Mouse (Mus musculus) brain, embryonic 14.5 days (tissue): Measurements from ENCODE around the gene Tomm40l. TPM values are rescaled to one million over a fixed set of nuclear protein-coding genes. Genes with fewer than 3 reads are reported as not detected.
"Not testable (repeated sequence)": the region's sequence is repeated elsewhere in the genome, so short reads cannot be mapped to it uniquely, and the experiment has no call there.

Experiments
- DNase-seq: peaks from one replicate; pipeline ENCODE4 v3.0.0-alpha.2; 2011; ENCODE audit warnings: low read depth
- CTCF ChIP-seq: fragments of 200-500 bp; IDR thresholded peaks from 2 replicates; pipeline ENCODE4 v1.5.1; 2012; ENCODE audit warnings: inconsistent platforms, mild to moderate bottlenecking, moderate library complexity, borderline replicate concordance; ENCODE audit not compliant: insufficient read depth, insufficient read length; ENCODE audit errors: extremely low read depth
- POLR2A ChIP-seq: fragments of 200-500 bp; IDR thresholded peaks from 2 replicates; pipeline ENCODE4 v1.6.1; 2012; ENCODE audit warnings: mild to moderate bottlenecking, inconsistent platforms, borderline replicate concordance; ENCODE audit not compliant: poor library complexity, insufficient read depth, insufficient read length, severe bottlenecking; ENCODE audit errors: extremely low read depth
- polyA plus RNA-seq: library from polyadenylated mRNA; depleted of rRNA; stranded (reverse); fragments of >200 nt; gene quantifications from 2 replicates; pipeline ENCODE4 v1.2.3, GENCODE M21; 2012

Tomm40l gene
- polyA plus RNA-seq, 1 experiment, result 38.1 TPM

DNA sequence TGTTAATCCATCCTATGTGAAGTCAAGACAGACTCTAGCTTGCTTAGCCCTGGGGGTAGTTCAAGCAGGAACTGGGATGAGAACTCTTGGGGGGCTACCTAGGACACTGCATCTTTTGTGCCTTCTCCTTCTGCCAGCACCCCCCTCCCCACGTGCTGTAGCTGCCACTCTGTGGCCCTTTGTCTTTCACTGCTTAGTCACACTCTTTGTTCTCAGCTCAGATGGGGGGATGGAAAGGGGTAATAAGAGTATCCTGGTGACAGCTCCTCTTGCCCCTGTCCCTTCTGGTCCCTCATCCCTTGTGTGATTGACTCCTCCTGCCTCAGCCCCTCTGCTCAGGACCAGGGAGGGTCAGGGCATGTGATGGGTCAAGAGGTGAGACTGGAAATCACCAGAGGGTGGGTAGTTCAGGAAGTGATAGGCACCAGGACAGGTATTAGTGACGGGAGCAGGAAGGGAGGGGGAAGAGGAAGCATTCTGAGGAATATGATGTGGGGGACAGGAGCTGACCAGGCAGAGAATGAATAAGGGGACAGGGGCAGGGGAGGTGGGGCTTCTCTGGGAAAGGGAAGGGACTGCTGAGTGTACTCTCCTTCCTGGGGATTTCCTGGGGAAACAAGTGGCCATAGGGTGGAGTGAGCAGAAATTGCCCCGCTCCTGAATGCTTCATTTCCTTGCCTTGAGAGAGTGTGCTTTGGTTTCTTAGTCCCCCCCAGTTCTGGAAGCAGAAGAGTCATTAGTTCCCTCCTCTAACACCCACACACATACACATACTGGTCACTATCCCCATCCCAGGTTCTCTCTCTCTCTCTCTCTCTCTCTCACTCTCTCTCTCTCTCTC is 26.3 kb upstream of the Tomm40l start:
- DNase-seq, result peak; percentile 31
- TF ChIP-seq POLR2A, result no peak
- no peak for TF ChIP-seq CTCF

DNA sequence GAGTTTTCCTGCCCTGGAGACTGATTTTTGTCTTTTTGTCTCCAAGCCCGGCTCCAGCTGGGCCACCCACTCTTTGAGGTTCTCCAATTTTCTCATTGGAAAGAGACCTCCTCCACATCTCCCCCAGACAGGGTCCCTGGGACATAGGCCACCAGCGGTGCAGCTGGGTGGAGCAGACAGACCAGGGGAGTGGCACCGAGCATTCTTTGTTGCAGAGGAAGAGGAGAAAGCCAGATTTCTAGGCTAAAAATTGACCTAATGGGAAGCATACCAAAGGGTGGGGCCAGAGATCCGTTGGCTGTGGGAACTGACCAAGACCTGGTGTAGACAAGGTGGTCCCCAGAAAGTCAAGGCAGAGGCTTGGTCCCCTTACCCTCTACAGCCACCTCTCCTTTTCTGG is 25.6 kb upstream of the Tomm40l start:
- DNase-seq, result no peak

DNA sequence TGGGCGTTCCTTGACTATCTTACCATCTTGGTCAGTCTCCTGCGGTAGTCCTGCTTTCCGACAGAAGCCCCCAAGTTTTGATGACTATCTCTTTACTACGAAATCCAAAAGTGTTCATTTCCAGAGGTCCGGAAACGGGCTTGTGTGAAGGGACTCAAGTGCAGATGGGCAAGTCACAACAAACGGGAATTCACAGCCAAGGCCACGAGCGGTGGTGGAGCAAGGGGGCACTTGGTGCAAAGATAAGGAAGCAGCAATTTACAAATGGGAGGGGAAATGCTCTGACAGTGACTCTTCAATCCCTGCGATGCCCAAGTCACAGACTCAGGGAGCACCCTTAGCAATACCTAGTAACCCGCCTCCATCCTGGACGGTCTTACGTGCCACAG is 25.1 kb upstream of the Tomm40l start:
- no peak for TF ChIP-seq CTCF
- TF ChIP-seq POLR2A, result no peak
- DNase-seq, result no peak

More for the DNA sequence above, 25.6 kb upstream of the Tomm40l start:
- TF ChIP-seq CTCF (no peak), POLR2A (no peak)

DNA sequence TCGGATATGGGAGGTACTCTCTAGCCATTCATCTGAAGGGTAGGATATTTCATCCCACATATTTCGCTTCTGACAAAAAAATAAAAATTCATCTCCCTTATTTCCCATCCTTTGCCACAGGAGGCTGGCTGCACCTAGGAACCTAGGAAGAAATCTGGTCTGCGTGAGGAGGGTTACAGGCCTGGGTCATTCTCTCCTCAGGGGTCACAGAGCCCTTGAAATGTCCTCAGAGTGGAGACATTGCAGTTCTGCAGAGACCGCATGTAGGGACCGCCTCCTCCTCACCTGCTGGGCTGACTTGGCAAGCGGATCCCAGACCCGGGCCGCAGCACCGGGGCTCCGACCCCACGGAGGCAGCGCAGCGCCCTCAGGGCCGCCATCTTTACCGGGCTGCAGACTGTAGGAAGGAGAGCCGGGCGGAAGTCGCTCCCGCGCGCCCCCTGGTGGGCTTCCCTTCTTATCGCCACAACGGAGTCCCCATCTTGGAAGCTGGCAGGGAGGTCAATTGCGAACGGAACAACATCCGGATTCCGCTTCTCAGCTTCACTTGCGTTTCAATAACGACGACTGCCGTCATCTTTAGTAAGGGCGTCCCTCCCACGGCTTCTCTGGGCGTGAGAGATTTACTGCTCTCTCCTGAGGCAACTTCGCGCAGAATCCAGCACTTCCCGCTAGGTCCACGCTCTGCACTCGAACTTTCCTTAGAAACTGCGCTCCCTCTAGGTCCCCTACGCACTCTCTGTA is 24.6 kb upstream of the Tomm40l start:
- peak; percentile 100 for DNase-seq
- peak; percentile 87 for TF ChIP-seq POLR2A
- peak; percentile 92 for TF ChIP-seq CTCF

DNA sequence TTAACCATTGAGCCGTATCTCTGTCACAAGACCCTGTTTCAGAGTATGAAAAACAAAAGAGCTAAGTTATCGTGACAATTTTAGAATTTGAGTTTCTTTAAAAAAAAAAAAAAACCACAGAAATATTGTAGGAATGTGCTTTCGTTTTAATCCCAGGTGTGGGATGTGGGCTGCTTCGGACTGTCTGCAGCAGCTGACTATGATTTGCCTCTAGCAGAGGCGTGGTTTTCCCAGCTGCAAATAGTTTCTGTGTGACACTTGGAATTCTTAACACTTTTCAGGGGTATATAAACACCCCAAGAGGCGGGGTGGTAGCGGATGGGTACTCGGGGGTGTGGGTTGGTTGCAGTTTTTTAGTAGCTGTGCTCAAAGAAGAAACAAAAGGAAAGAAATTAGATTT is 23.0 kb upstream of the Tomm40l start:
- DNase-seq, result no peak
- TF ChIP-seq CTCF, result no peak

DNA sequence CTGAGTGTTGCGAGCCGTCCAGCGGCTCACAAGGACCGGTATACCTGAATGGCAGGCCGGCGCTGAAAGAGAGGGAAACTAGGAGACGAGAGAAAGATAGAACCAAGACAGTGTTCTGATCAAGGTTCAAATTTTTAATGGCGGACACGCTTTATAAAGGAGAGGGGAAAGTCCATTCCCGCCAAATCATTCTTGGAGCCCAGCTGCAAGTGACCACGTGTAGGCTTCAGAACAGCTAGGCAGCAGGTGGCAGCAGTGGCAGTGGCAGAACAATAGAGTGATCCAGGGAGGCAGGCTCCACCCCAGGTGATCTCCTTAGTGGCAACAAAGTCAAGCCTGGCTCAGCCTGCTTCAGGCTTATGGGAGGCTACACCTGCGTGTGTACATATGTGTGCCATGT is 19.6 kb upstream of the Tomm40l start:
- DNase-seq, result not testable (repeated sequence)

DNA sequence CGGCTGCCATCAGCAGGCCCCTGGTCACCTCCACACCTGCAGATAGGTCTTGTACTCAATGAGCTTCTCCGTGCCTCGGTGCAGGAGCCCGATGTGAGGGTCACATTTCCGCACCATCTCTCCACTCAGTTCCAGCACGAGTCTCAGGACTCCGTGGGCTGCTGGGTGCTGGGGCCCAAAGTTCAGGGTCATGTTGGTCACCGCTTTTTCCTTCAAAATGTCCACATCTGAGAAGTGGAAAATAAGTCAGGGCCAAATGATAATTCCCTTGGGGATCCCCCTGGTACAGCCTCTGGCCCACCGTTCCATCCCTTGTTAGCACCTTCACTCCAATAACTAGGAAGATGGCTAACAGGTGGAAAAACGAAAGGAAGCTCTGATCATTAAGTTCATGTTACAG is 18.6 kb upstream of the Tomm40l start:
- no peak for DNase-seq
- TF ChIP-seq CTCF (no peak), POLR2A (no peak)

DNA sequence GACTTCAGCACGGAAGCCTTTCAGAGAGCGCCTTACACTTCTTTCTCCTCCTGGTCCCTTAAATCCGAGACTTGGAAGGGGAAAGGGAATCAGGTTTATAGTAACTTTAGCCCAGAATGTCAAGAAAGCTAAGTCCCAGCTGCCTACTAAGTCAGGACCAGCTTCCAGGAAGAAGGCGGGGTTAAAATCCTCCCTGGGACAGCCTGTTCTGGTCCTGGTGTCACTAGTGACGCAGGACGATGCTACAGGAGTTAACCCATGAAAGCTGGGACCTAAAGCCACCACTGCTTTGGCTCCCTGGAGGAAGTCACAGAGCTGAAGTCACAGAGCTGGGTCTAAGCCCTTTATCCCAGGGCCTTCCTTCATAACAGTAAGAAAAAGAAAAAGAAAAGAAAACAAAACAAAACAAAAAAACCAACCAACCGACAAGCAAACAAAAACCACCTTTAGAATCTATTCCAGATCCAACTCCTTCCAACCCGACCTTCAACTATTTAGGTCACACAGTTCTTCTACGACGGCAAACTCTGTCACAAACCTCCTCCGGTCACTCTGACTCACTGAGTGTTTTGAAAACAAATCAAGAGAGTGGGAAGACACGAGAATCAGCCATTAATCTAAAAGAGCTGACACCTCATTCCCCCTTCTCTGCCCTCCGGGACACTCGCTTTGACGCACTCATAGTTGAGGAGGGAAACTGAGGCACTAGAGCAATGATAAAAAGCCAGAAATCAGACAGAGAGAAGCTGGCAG is 17.9 kb upstream of the Tomm40l start:
- DNase-seq, result no peak
- TF ChIP-seq CTCF (no peak), POLR2A (no peak)

DNA sequence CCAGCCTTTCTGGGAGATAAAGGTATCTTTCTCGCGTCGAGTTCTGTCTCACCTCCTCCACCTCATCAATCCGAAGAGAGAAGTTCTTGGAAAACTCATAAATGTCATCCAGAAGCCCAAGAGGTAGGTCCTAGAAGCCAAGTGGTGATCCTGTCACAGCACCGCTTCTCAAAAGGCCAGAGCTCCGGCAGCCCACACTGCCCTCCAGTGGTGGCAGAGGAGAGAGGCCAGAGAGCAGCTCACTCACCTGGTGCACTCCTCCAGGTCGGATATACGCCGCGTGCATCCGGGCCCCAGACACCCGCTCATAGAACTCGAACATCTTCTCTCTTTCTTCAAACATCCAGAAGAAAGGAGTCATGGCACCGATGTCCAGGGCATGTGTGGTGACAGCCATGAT is 16.1 kb upstream of the Tomm40l start:
- TF ChIP-seq CTCF, result peak; percentile 84
- no peak for TF ChIP-seq POLR2A
- peak; percentile 45 for DNase-seq

DNA sequence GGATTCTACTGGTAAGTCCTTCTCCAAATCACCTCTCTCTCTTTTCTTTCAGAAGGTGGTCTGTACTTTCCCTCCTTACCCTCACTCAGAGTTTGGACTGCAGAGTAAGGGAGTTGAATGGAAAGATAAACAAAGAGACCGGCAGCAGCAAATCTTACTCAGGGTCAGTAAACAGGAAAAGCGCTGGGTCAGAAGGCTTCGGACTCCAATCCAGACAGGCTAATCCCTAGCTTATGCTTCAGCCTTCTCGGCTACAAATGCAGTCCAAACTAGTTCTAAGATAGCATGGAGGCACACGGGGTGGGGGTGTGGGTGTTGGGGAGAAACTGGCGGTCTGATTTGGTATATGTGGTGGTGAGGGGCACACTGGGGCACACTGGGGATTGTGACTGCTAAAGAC is 15.1 kb upstream of the Tomm40l start:
- no peak for TF ChIP-seq CTCF
- no peak for TF ChIP-seq POLR2A
- DNase-seq, result no peak

DNA sequence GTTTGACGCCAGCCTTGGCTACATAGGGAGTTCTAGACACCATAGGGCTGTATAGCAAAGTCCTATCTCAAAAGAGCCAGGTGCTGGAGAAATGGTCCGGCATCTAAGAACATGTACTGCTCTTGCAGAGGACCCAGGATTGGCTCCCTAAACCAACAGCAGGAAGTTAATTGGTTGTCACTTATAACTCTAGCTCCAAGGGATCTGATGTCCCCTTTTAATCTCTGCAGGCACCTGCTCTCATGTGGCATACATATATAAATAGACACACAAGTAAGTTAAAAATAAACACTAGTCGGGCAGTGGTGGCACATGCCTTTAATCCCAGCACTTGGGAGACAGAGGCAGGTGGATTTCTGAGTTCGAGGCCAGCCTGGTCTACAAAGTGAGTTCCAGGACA is 13.5 kb upstream of the Tomm40l start:
- no peak for TF ChIP-seq POLR2A
- no peak for TF ChIP-seq CTCF
- no peak for DNase-seq

DNA sequence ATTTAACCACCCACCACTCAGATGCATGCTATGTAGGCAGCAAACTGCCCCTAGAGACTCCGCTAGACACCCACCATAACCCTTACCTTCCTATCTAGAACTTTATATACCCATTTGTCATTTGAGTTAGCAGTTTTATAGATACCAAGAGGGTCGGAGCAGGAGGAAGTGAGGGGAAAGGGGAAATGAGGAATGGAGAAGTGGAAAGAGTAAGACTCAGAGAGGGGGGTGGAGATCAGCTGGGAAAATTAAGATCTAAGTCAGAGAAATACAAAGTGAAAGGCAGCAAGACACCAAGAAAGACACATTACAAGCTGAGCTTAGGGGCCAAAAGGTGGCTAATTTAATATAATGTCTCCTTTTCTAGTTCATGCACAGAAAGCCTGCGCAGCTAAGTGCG is 12.2 kb upstream of the Tomm40l start:
- TF ChIP-seq CTCF (no peak), POLR2A (no peak)
- no peak for DNase-seq

DNA sequence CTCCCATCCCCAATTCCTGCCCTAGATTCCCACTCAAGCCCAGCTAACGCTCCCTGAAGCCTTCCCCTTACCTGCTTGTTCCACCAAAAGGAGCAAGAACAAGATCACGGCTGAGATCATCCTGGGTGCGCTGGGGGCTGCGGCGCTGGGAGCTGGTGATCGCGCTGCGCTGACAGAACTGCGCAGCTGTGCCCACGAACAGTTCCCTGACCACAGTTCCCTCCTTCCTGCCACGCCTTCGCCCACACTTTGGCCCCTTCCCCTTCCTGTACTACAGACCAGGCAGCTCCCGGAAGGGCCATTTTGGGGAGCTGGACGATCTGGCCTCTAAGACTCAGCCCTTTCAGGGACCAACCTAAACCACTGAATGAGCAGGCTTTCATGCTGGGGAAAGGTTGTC is 11.8 kb upstream of the Tomm40l start, which contains the start of gene Fcer1g:
Gene Fcer1g, minus strand, starts transcription at position 240 of the 400 bp plus-strand sequence.
- no peak for DNase-seq
- TF ChIP-seq POLR2A, result no peak
- TF ChIP-seq CTCF, result no peak

DNA sequence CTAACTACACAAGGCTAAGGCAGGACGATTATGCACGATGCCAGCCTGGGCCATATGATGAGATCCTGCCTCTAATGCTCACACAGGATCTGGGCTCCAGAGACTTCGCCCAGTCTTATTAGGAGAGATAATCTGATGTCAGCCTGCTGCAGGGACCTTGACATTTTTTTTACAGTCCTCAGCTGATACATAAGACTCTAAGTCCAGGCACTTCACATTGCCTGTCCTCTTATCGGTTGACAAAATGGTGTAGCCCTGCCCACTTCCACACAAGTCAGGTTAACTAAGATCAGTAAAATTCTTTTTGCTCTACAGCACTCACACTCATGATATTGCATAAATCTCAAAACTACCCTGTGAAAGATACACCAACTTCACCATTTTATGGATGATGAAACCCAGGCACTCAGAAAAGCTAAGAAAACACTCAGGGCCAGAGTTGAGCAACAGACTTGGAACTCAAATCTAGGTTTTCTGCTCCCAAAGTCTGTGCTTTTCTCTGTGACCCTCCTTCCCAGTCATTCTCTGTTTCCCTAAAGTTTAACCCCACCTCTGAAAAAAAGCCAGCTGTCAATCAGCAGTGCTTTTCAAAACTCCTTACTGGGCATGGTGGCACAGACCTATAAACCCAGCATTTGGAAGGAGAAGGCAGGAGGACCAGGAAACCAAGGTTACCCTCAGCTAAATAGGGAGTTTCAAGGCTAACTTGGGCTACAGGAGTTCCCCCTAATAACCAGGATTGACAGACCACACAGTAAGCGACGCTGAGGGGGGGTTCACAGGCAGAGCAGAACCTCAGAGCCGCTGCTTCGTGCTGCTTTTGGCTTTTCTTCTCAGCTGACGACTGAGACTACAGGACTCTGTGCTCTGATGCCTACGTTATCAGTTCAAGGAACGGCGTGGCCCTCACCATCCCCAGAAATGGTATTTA is 10.8 kb upstream of the Tomm40l start:
- no peak for DNase-seq

More for the DNA sequence above, 10.8 kb upstream of the Tomm40l start:
- TF ChIP-seq POLR2A (no peak), CTCF (no peak)
